Mouse (Mus musculus): ENCODE data around the gene Sh3pxd2a. TPM values are rescaled to one million over a fixed set of nuclear protein-coding genes. Genes with fewer than 3 reads are reported as not detected.

Gene Sh3pxd2a
- polyA plus RNA-seq, 1 experiment from 2014 or later: 5.0 TPM

DNA sequence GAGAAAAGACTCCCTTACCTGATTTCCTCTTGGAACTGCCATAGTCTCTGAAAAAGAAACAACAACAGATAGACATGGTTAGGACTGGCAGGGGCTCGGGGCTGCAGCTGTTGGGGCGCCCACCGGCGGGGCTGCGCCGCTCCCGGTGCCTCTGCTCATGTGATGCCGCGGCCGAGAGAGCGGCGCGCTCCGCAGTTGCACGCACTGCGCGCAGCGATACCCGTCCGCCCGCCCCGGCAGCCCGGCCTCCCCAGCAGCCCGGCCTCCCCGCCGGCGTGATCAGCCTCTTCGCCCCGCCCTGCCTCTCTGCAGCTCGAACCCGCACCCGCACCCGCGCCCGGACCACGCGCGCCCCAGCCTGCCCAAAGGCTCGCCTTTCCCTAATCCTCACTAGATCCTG is 120.8 kb downstream of the Sh3pxd2a start:
- peaks cover 19% of the 10 kb centered on the region for H3K27me3 ChIP-seq (ENCODE audit: insufficient read depth, low read length)
- WGBS: 5% methylated on average over 39 of the region's 39 CpGs
- peak overlapping the region; percentile 61 for H3K9ac ChIP-seq (replicated peaks; ENCODE audit: low read length)
- peak overlapping the region; percentile 72 for H3K4me2 ChIP-seq (replicated peaks; ENCODE audit: low read depth, low read length)
- no peaks in the 10 kb centered on the region for H3K9me3 ChIP-seq (ENCODE audit: low read length)
- H3K27ac ChIP-seq (ENCODE audit: low read length): no peak overlapping the region
- no peaks in the 10 kb centered on the region for H3K36me3 ChIP-seq (ENCODE audit: insufficient read depth, low read length)
- no peak for ATAC-seq (ENCODE audit: low FRiP score, low TSS enrichment)
- H3K4me3 ChIP-seq (ENCODE audit: low read length): peak overlapping the region; percentile 45
- H3K4me1 ChIP-seq (ENCODE audit: insufficient read depth, low read length): peaks cover 23% of the 10 kb centered on the region

DNA sequence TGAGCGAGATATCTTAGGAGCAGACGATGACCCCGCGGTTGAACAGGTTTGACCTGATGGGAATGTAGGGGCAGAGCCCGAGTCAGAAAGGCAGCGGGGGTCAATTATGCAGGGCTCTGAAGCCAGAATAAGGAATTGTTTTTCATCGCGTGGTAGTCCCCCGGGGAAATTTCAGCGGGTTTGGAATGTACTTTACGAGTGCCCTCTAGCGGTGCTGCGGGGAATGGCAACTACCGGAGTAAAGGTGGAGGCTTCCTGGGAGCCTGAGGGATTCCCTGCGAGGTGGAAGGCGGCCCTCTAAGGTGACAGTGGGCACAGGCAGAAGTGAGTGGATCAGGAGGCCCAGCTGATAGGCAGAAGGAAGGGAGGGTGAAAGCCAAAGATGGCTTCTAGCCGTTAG is 125.0 kb downstream of the Sh3pxd2a start:
- peak overlapping the region; percentile 57; the same call in 1 of the 2 replicates for H3K9ac ChIP-seq (replicated peaks; ENCODE audit: low read length)
- WGBS: 3% methylated on average over 17 of the region's 17 CpGs
- peak overlapping the region; percentile 31 for H3K4me3 ChIP-seq (ENCODE audit: low read length)
- H3K27me3 ChIP-seq (ENCODE audit: insufficient read depth, low read length): peaks cover 18% of the 10 kb centered on the region
- no peaks in the 10 kb centered on the region for H3K9me3 ChIP-seq (ENCODE audit: low read length)
- no peaks in the 10 kb centered on the region for H3K36me3 ChIP-seq (ENCODE audit: insufficient read depth, low read length)
- no peak for ATAC-seq (ENCODE audit: low FRiP score, low TSS enrichment)
- H3K4me1 ChIP-seq (ENCODE audit: insufficient read depth, low read length): peaks cover 28% of the 10 kb centered on the region
- no peak overlapping the region for H3K27ac ChIP-seq (ENCODE audit: low read length)
- H3K4me2 ChIP-seq (replicated peaks; ENCODE audit: low read depth, low read length): peak overlapping the region; percentile 53

DNA sequence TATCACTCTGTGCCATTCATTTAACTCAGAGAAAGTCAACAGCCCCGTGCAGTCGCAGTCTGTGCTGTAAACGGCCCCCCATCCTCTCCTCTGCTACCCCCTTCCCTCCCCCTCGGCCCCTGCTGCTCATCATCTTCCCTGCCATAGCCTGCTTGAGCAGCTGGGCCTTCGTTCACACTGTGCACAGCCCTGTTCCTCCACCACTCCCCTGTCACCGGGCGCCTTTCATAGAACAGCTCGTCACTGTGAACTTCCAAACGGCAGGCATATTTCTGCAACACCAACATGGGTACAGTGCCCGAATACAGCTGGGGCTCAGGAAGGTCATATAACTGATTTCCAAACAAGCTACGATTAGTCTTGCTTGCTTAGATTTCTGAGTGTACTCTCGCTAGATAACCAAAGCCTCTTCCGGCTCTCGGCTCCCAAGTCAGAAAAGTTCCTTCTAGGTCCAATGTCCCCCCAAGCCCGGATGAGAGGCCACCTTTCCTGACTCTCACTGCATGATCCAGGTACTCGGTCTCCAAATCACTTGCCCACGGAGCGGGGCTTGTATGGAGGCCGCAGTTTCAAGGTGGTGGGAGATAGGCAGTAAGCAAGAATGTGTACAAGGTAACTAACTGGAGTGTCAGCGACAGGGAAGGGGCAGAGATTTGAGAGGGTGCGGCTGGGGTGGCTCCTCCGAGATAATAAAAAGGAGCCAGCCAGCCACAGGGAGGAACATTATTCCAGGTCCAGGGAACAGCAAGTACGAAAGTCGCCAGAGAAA is 125.6 kb downstream of the Sh3pxd2a start:
- Histone ChIP-seq H3K4me3 (ENCODE audit: low read length) (peak overlapping the region; percentile 31), H3K9ac (replicated peaks; ENCODE audit: low read length) (peak overlapping the region; percentile 57; the same call in 1 of the 2 replicates), H3K27me3 (ENCODE audit: insufficient read depth, low read length) (peaks cover 14% of the 10 kb centered on the region), H3K4me2 (replicated peaks; ENCODE audit: low read depth, low read length) (peak overlapping the region; percentile 53), H3K9me3 (ENCODE audit: low read length) (no peaks in the 10 kb centered on the region), H3K36me3 (ENCODE audit: insufficient read depth, low read length) (no peaks in the 10 kb centered on the region), H3K4me1 (ENCODE audit: insufficient read depth, low read length) (peaks cover 28% of the 10 kb centered on the region), H3K27ac (ENCODE audit: low read length) (no peak overlapping the region)
- ATAC-seq (ENCODE audit: low FRiP score, low TSS enrichment): 0 out of 2 replicates have a peak, but pooled peaks have one; percentile 25
- WGBS: 47% methylated on average over 24 of the region's 24 CpGs

DNA sequence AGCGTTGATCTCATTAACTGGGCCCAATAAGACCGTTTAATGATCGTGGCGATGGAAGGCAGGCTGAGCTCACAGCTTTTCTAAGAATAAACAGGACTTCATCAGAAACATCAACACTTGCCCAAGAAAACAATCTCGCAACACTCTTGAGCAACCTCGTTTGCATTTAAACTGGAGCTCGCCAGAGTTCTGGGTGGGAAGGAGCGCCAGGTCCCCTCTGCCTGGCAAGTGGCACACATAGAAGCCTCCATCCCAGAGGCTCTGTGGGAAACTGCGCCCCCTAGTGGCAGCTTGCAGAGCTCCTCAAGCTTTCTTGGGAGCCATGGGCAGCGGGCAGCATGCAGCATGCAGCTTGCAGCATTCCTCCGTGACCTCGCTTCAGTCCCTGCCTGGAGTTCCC is 126.5 kb downstream of the Sh3pxd2a start:
- Histone ChIP-seq H3K9me3 (ENCODE audit: low read length) (no peaks in the 10 kb centered on the region), H3K27me3 (ENCODE audit: insufficient read depth, low read length) (peaks cover 10% of the 10 kb centered on the region), H3K9ac (replicated peaks; ENCODE audit: low read length) (peak overlapping the region; percentile 34; the same call in 1 of the 2 replicates), H3K27ac (ENCODE audit: low read length) (no peak overlapping the region), H3K4me2 (replicated peaks; ENCODE audit: low read depth, low read length) (peak overlapping the region; percentile 34), H3K4me3 (ENCODE audit: low read length) (no peak overlapping the region), H3K36me3 (ENCODE audit: insufficient read depth, low read length) (no peaks in the 10 kb centered on the region), H3K4me1 (ENCODE audit: insufficient read depth, low read length) (peaks cover 28% of the 10 kb centered on the region)
- peak; percentile 76 for ATAC-seq (ENCODE audit: low FRiP score, low TSS enrichment)
- 30% methylated on average over 12 of the region's 12 CpGs for WGBS

DNA sequence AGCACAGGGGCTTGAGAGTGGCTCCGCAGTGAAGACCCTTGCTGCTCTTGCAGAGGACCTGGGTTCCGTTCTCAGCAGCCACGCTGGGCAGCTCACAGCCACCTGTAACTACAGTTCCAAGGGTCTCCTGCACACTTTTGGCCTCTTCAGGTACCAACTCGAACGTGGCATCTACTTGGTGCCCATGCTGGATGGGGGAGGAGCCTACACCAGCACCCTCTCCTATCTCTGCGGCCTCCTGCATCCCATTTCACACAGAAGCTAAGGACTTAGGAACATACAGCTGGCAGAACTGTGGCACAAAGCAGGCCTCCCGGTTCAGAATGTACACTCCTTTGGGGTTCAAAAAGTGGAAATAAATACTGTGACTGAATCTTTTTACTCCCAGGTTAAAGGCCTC is 127.0 kb downstream of the Sh3pxd2a start:
- Histone ChIP-seq H3K27me3 (ENCODE audit: insufficient read depth, low read length) (peaks cover 5% of the 10 kb centered on the region; the same call in 1 of the 2 replicates), H3K4me2 (replicated peaks; ENCODE audit: low read depth, low read length) (no peak overlapping the region), H3K9ac (replicated peaks; ENCODE audit: low read length) (no peak overlapping the region), H3K4me1 (ENCODE audit: insufficient read depth, low read length) (peaks cover 30% of the 10 kb centered on the region), H3K9me3 (ENCODE audit: low read length) (no peaks in the 10 kb centered on the region), H3K27ac (ENCODE audit: low read length) (no peak overlapping the region), H3K36me3 (ENCODE audit: insufficient read depth, low read length) (no peaks in the 10 kb centered on the region), H3K4me3 (ENCODE audit: low read length) (no peak overlapping the region)
- WGBS: 80% methylated on average over 7 of the region's 7 CpGs
- no peak for ATAC-seq (ENCODE audit: low FRiP score, low TSS enrichment)

DNA sequence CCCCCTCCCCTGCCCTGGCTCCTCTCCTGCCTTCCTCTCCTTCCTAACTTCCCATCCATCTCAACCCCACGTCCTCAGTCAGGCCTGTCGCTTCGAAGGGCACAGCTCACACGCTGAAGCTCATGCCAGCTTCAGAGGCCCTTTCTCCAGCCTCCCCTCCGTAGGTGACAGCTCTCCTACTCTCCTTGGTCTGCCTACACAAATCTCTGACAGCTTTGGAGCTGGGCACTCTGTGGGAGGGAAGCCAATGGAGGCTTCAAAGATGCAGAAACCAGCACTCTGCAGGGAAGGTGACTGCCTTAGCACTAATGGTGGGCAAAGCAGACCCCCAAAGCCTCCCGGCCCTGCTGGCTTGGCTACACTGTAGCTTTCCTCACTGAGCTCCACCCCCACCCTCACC is 128.9 kb downstream of the Sh3pxd2a start:
- H3K27me3 ChIP-seq (ENCODE audit: insufficient read depth, low read length): peaks cover 4% of the 10 kb centered on the region; the same call in 1 of the 2 replicates
- H3K4me3 ChIP-seq (ENCODE audit: low read length): no peak overlapping the region
- no peak overlapping the region for H3K9ac ChIP-seq (replicated peaks; ENCODE audit: low read length)
- H3K27ac ChIP-seq (ENCODE audit: low read length): no peak overlapping the region
- H3K4me2 ChIP-seq (replicated peaks; ENCODE audit: low read depth, low read length): no peak overlapping the region
- H3K4me1 ChIP-seq (ENCODE audit: insufficient read depth, low read length): peaks cover 41% of the 10 kb centered on the region
- no peaks in the 10 kb centered on the region for H3K36me3 ChIP-seq (ENCODE audit: insufficient read depth, low read length)
- no peak for ATAC-seq (ENCODE audit: low FRiP score, low TSS enrichment)
- no peaks in the 10 kb centered on the region for H3K9me3 ChIP-seq (ENCODE audit: low read length)
- WGBS: 52% methylated on average over 6 of the region's 6 CpGs

DNA sequence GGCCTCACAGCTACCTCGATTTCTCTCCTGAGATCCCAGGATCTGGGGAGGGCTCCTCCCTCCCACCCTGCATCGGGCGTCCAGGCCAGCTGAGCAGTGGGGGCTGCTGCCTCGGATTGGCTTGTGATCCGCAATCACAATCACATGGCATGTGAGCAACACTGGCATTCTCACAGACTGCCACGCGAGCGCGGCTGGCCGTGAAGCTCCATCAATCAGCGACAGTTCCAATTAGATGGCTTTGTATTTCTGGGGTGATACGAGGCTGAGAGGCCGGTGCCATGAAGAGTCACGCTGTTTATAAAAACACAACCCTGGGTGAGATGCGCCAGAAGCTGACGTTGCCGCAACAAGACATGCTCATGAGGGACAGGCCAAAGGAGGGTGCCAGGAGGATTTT is 129.5 kb downstream of the Sh3pxd2a start:
- Histone ChIP-seq H3K27me3 (ENCODE audit: insufficient read depth, low read length) (peaks cover 4% of the 10 kb centered on the region; the same call in 1 of the 2 replicates), H3K36me3 (ENCODE audit: insufficient read depth, low read length) (no peaks in the 10 kb centered on the region), H3K4me3 (ENCODE audit: low read length) (no peak overlapping the region), H3K9me3 (ENCODE audit: low read length) (no peaks in the 10 kb centered on the region), H3K27ac (ENCODE audit: low read length) (no peak overlapping the region), H3K4me1 (ENCODE audit: insufficient read depth, low read length) (peaks cover 44% of the 10 kb centered on the region), H3K4me2 (replicated peaks; ENCODE audit: low read depth, low read length) (no peak overlapping the region), H3K9ac (replicated peaks; ENCODE audit: low read length) (no peak overlapping the region)
- WGBS: 47% methylated on average over 17 of the region's 17 CpGs
- ATAC-seq (ENCODE audit: low FRiP score, low TSS enrichment): no peak

DNA sequence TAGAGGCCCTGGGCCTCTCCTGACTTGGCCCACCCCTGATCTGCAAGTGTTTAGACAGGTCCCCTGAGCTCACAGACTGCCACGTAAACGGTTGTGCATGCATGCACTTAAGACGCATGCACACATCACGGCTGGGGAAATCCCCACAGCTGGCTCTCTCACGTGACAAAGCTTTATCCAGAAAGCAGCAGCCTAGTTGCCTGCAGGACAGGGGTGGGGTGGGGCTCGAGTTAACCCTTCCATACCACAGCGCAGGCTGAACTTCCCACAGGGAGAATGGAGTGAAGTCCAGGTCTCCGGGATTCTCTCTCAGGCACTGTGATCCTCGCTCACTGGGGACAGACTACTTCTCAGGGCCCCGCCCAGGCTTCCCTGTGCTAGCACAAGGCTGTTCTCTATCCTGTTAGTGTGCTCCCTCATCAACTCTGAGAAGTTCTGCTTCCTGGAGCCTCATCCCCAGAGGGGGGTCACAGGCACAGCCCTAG is 133.4 kb downstream of the Sh3pxd2a start:
- no peaks in the 10 kb centered on the region for H3K36me3 ChIP-seq (ENCODE audit: insufficient read depth, low read length)
- 0 out of 2 replicates have a peak overlapping the region, but pooled peaks have one; percentile 8 for H3K4me2 ChIP-seq (replicated peaks; ENCODE audit: low read depth, low read length)
- WGBS: 13% methylated on average over 10 of the region's 10 CpGs
- ATAC-seq (ENCODE audit: low FRiP score, low TSS enrichment): peak; percentile 75
- H3K9ac ChIP-seq (replicated peaks; ENCODE audit: low read length): peak overlapping the region; percentile 37
- no peak overlapping the region for H3K4me3 ChIP-seq (ENCODE audit: low read length)
- H3K9me3 ChIP-seq (ENCODE audit: low read length): no peaks in the 10 kb centered on the region
- H3K27ac ChIP-seq (ENCODE audit: low read length): peak overlapping the region; percentile 71
- H3K4me1 ChIP-seq (ENCODE audit: insufficient read depth, low read length): peaks cover 54% of the 10 kb centered on the region
- H3K27me3 ChIP-seq (ENCODE audit: insufficient read depth, low read length): no peaks in the 10 kb centered on the region

DNA sequence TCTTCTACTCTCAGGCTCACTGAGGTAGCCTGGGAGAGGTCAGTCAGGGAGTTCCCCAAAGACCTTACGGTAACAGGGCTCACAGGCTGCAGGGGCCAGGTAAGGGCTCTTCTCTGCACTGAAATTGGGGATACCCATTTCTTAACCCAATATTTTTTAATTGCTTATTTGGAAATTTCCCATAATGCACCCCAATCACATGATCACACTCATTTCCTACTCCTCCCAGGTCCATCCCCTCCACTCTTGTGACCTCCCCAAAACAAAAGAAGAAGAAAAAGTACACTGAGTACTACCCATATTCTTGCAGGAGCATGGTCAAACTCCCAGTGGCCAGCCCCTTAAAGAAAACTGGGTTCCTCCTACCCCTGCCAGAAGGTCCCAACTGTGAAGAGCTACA is 135.1 kb downstream of the Sh3pxd2a start:
- H3K27ac ChIP-seq (ENCODE audit: low read length): no peak overlapping the region
- H3K27me3 ChIP-seq (ENCODE audit: insufficient read depth, low read length): no peaks in the 10 kb centered on the region
- WGBS: 74% methylated on average over 1 of the region's 1 CpGs
- H3K4me2 ChIP-seq (replicated peaks; ENCODE audit: low read depth, low read length): no peak overlapping the region
- H3K4me3 ChIP-seq (ENCODE audit: low read length): no peak overlapping the region
- no peak overlapping the region for H3K9ac ChIP-seq (replicated peaks; ENCODE audit: low read length)
- no peaks in the 10 kb centered on the region for H3K9me3 ChIP-seq (ENCODE audit: low read length)
- peaks cover 55% of the 10 kb centered on the region for H3K4me1 ChIP-seq (ENCODE audit: insufficient read depth, low read length)
- no peak for ATAC-seq (ENCODE audit: low FRiP score, low TSS enrichment)
- no peaks in the 10 kb centered on the region for H3K36me3 ChIP-seq (ENCODE audit: insufficient read depth, low read length)

Data from kidney, embryonic 16.5 days (tissue).